Mouse (Mus musculus) embryonic facial prominence, embryonic 13.5 days (tissue): ENCODE measurements at regions not wholly inside any gene's neighbourhood (a gene's known extent, or its start where the extent isn't known, plus 50 kb on each side); places are given as distances from the start of the nearest gene placed in this dataset. TPM values are rescaled to one million over a fixed set of nuclear protein-coding genes. Genes with fewer than 3 reads are reported as not detected.

Experiments used
- ATAC-seq: fragments of 200-750 bp; cut with Nextera tagmentation; 2 replicates; pipeline ENCODE4 v1.8.0; 2017; ENCODE audit warnings: low read depth; ENCODE audit not compliant: insufficient number of reproducible peaks, insufficient read depth, low FRiP score, low TSS enrichment
- H3K27ac ChIP-seq: fragments of 300-500 bp; sonication (generic); 2 replicates; pipeline ENCODE4 v1.5.1; 2015; ENCODE audit warnings: moderate library complexity, mild to moderate bottlenecking, inconsistent platforms
- H3K27me3 ChIP-seq: fragments of 300-500 bp; sonication (generic); 2 replicates; pipeline ENCODE4 v1.6.1; 2015; ENCODE audit warnings: mild to moderate bottlenecking, inconsistent platforms
- H3K36me3 ChIP-seq: fragments of 300-500 bp; sonication (generic); 2 replicates; pipeline ENCODE4 v1.6.1; 2015; ENCODE audit warnings: mild to moderate bottlenecking, inconsistent platforms
- H3K4me1 ChIP-seq: fragments of 300-500 bp; sonication (generic); 2 replicates; pipeline ENCODE4 v1.6.1; 2015; ENCODE audit warnings: inconsistent platforms
- H3K4me2 ChIP-seq: fragments of 300-500 bp; sonication (generic); 2 replicates; pipeline ENCODE4 v1.6.1; 2015; ENCODE audit warnings: moderate library complexity, mild to moderate bottlenecking, inconsistent platforms
- H3K4me3 ChIP-seq: fragments of 300-500 bp; sonication (generic); 2 replicates; pipeline ENCODE4 v1.5.1; 2015; ENCODE audit warnings: mild to moderate bottlenecking, inconsistent platforms
- H3K9ac ChIP-seq: fragments of 300-500 bp; sonication (generic); 2 replicates; pipeline ENCODE4 v1.6.1; 2015; ENCODE audit warnings: mild to moderate bottlenecking, inconsistent platforms
- H3K9me3 ChIP-seq: fragments of 300-500 bp; sonication (generic); 2 replicates; pipeline ENCODE4 v1.6.1; 2016; ENCODE audit warnings: inconsistent platforms
- WGBS: fragments of 180-500 bp; shearing (Covaris S2); methylation state at CpG from one replicate; pipeline ENCODE4 v1.1.7; 2015; ENCODE audit warnings: mixed read lengths; 5-methylcytosine and 5-hydroxymethylcytosine counted together
- microRNA-seq: library from miRNA; unstranded; fragments of <30 nt; microRNA quantifications from one replicate; pipeline ENCODE4, GENCODE M21; 2016

DNA sequence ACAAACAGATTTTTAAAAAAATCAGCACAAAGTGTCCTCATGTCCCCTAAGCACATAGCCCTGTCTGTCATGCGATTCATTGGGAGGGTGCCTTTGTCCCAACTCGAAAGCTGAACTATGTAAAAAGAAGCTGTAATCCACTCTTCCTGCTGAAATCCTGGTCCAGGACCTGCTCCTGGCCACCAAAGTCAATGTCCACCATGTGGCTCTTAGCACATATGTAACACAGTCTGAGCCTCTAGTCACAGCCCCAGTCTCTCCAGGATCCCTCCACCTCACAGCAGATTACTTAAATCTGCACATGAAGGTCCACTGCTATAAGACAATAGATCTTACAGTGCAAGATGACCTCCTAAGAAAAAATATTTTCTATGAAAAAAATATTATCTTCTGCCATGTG is 108.5 kb upstream of the Fam19a5 start:
- no peak for ATAC-seq

DNA sequence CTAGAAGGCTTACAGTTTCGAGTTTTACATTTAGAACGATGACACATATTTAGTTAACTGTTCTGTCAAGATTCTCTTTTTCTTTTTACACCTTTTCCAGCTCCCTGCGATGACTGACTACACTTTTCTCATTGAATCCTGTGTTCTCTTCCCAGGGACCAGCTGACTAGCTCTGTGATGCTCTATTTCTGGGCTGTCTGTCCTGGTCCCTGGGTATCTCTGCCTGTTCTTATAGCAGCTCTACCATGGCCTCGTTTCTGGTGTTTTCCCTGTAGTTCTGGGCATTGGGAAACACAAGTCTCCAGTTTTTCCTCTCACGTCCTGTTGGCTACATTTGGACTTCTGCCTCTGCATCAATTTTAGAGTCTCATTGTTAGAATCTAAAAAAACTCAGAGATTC is 106.5 kb upstream of the Fam19a5 start:
- Histone ChIP-seq H3K4me1 (0 out of 2 replicates have a peak, but pooled peaks cover 4% of the 10 kb centered on the region), H3K4me2 (no peak overlapping the region), H3K27me3 (no peaks in the 10 kb centered on the region), H3K9me3 (no peaks in the 10 kb centered on the region), H3K9ac (no peak overlapping the region), H3K4me3 (no peak overlapping the region), H3K27ac (no peak overlapping the region), H3K36me3 (no peaks in the 10 kb centered on the region)
- WGBS, result 78% methylated on average over 5 of the region's 5 CpGs
- no peak for ATAC-seq

More for the DNA sequence above, 108.5 kb upstream of the Fam19a5 start:
- 0 out of 2 replicates have a peak, but pooled peaks cover 6% of the 10 kb centered on the region for H3K4me1 ChIP-seq
- no peak overlapping the region for H3K4me3 ChIP-seq
- H3K27me3 ChIP-seq, result no peaks in the 10 kb centered on the region
- H3K9ac ChIP-seq, result no peak overlapping the region
- no peaks in the 10 kb centered on the region for H3K9me3 ChIP-seq
- no peak overlapping the region for H3K4me2 ChIP-seq
- H3K27ac ChIP-seq, result no peak overlapping the region
- 85% methylated on average over 2 of the region's 2 CpGs for WGBS
- H3K36me3 ChIP-seq, result no peaks in the 10 kb centered on the region

DNA sequence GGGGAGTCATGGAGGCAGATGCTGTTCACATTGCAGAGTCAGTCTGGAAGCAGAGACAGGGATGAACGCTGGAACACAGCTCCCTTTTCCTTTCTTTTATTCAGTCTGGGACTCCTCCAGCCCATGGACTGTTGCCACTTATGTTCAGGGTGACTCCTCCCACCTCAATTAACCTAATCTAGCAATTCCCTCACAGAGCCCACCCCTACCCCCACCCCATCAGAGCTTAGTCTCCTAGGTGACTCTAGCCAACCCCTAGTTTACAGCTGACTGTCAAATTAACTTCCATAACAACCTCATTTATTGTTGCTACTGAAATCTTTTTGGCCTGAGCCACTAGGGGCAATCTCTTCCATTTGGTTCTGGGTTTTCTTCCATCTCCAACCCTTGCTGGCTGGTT is 85.2 kb upstream of the Fam19a5 start:
- no peaks in the 10 kb centered on the region for H3K9me3 ChIP-seq
- H3K27ac ChIP-seq, result no peak overlapping the region
- H3K36me3 ChIP-seq, result no peaks in the 10 kb centered on the region
- WGBS, result 33% methylated on average over 1 of the region's 1 CpGs
- H3K4me3 ChIP-seq, result no peak overlapping the region
- no peaks in the 10 kb centered on the region for H3K4me1 ChIP-seq
- no peaks in the 10 kb centered on the region for H3K27me3 ChIP-seq
- H3K9ac ChIP-seq, result no peak overlapping the region
- ATAC-seq, result no peak
- no peak overlapping the region for H3K4me2 ChIP-seq

DNA sequence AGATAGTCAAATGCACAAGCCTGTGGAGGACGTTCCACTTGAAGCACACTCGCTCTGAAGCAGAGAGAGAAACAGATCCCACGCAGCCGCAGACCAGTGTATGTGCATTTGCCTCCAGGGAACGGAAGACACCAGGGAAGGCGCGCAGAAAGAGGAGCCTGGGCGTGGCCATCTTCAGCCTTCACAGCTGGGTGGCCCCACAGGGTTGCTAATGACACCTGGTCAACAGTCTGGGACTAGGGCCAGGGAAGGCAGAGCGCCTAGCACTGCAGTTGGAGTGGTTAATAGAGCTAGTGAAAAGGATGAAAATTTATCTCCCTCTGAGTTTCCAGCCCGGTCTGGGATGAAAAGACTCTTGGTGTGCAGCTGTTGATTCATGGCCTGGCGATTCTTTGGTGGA is 67.9 kb upstream of the Fam19a5 start:
- Histone ChIP-seq H3K4me3 (no peak overlapping the region), H3K9me3 (no peaks in the 10 kb centered on the region), H3K27me3 (no peaks in the 10 kb centered on the region), H3K9ac (no peak overlapping the region), H3K4me1 (no peaks in the 10 kb centered on the region), H3K4me2 (no peak overlapping the region), H3K27ac (no peak overlapping the region), H3K36me3 (no peaks in the 10 kb centered on the region)
- 38% methylated on average over 11 of the region's 11 CpGs for WGBS
- ATAC-seq, result no peak

DNA sequence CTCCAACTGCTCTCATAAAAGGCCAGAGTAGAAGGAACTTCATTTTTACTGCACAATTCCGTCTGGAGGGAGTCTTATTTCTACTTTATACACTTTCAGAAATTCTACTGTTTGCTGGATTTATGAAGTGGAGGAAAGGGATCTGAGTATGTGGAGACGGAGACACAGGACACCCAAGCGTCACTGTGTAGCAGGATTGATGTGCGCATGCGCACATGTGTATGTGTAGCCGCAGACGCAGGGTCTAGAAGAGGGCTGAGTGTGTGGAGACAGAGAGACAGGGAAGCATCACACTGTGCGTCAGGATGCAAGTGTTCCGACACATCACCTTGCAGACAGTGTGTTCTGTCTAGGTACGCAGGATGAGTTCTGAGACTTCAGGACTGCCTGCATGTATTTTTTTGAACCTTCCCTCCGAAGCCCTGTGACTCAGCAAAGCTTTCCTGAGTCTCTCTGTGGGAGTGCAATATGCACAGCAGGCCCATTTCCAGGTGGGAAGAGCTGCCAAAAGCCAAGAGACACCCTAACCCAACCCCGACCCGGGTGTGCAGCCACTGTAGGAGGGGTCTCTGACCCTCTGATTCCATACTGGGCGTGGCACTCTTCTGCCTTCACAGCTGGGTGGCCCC is 67.1 kb upstream of the Fam19a5 start:
- H3K27ac ChIP-seq, result no peak overlapping the region
- WGBS, result 87% methylated on average over 14 of the region's 14 CpGs
- no peak for ATAC-seq

DNA sequence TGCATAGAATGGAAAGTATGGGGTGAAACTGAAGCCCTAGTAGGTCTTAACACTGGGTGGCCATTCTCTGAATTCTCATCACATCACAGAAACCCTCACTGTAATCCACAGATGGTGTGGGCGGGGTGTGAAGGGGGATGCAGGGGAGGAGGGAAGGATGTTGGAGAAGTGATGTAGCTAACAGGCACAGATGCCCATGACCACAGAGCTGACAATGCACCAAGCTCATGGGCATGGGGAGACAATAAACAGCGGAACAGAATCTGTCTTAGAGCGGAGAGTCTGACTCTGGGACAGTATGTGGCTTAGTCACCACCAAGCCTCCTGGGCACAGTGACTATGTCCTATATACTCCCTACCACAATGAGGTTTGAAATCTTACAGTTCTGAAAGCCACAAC is 63.3 kb upstream of the Fam19a5 start:
- no peak overlapping the region for H3K4me2 ChIP-seq
- no peak overlapping the region for H3K4me3 ChIP-seq
- 74% methylated on average over 3 of the region's 3 CpGs for WGBS
- no peaks in the 10 kb centered on the region for H3K9me3 ChIP-seq
- no peak overlapping the region for H3K9ac ChIP-seq
- ATAC-seq, result no peak
- no peaks in the 10 kb centered on the region for H3K27me3 ChIP-seq
- no peaks in the 10 kb centered on the region for H3K36me3 ChIP-seq
- 0 out of 2 replicates have a peak, but pooled peaks cover 4% of the 10 kb centered on the region for H3K4me1 ChIP-seq
- no peak overlapping the region for H3K27ac ChIP-seq

More for the DNA sequence above, 67.1 kb upstream of the Fam19a5 start:
- no peak overlapping the region for H3K4me2 ChIP-seq
- no peaks in the 10 kb centered on the region for H3K27me3 ChIP-seq
- no peaks in the 10 kb centered on the region for H3K9me3 ChIP-seq
- H3K36me3 ChIP-seq, result no peaks in the 10 kb centered on the region
- no peak overlapping the region for H3K9ac ChIP-seq
- no peaks in the 10 kb centered on the region for H3K4me1 ChIP-seq
- H3K4me3 ChIP-seq, result no peak overlapping the region

Small RNA genes lying in the stretch of these regions (microRNA-seq; reads per million reads assigned to microRNA genes)
- not detected for gene Gm23416
